ENCODE assay signal across 8 mouse cellular contexts in genomic region chr19:6339890-6340504, GRCm38 (mm10). TPM values are rescaled to one million over a fixed set of nuclear protein-coding genes. Genes with fewer than 3 reads are reported as not detected.
DNase-seq lines count a peak whose midpoint lies in the region; ATAC-seq and TF ChIP-seq lines count a peak whose summit lies in the region.

No protein-coding gene starts in this region.

- TF ChIP-seq EP300 in heart, postnatal 0 days (IDR thresholded peaks at IDR 0.05; ENCODE audit: low read depth) = no peak

- no peak overlapping the region; the same call in 1 of the 2 replicates for H3K4me3 ChIP-seq in G1E (ENCODE audit: low read depth, low read length)
- H3K4me3 ChIP-seq in heart, postnatal 0 days (ENCODE audit: low read depth, low read length) = no peak overlapping the region

- peak; percentile 73 to 74 for DNase-seq in B cell, adult 2 months
- peak; percentile 6 for DNase-seq in G1E (ENCODE audit: low spot score)
- peak; percentile 36 for DNase-seq in heart, postnatal 0 days (ENCODE audit: low spot score)
- DNase-seq in kidney, postnatal 25 days = peak; percentile 69 to 91
- peak; percentile 83 for DNase-seq in thymus, postnatal 0 days (ENCODE audit: low spot score)
- DNase-seq in cerebellum, postnatal 36 days = no peak
- no peak for DNase-seq in frontal cortex, postnatal 36 days (ENCODE audit: low spot score in 2 of 2)

- TF ChIP-seq CTCF in G1E (IDR thresholded peaks at IDR 0.05; ENCODE audit: low read depth, low read length) = no peak
- peak; percentile 14; the same call in 1 of the 2 replicates for TF ChIP-seq CTCF in heart, postnatal 0 days (IDR thresholded peaks at IDR 0.05; ENCODE audit: low read depth)

- ATAC-seq in G1E (ENCODE audit: extremely low read depth, insufficient number of reproducible peaks, low FRiP score, poor library complexity, severe bottlenecking) = no peak
- ATAC-seq in heart, postnatal 0 days (ENCODE audit: insufficient read depth, low read depth) = 0 out of 2 replicates have a peak, but pooled peaks have one; percentile 2
- peak; percentile 72 for ATAC-seq in megakaryocyte progenitor cell, adult 5-6 weeks (replicated peaks; ENCODE audit: poor library complexity)

- H3K27me3 ChIP-seq in G1E (ENCODE audit: insufficient read depth, low read length) = no peaks in the 10 kb centered on the region
- no peaks in the 10 kb centered on the region for H3K27me3 ChIP-seq in heart, postnatal 0 days (ENCODE audit: control insufficient read depth, insufficient read depth, low read length)

- peak overlapping the region; percentile 89 for H3K4me2 ChIP-seq in heart, postnatal 0 days (ENCODE audit: low read depth, low read length)

- peak overlapping the region; percentile 71 for H3K27ac ChIP-seq in heart, postnatal 0 days (ENCODE audit: low read depth)

- peaks cover 79% of the 10 kb centered on the region for H3K36me3 ChIP-seq in G1E (replicated peaks)
- peaks cover 44% of the 10 kb centered on the region for H3K36me3 ChIP-seq in heart, postnatal 0 days (replicated peaks; ENCODE audit: control insufficient read depth, insufficient read depth, low read length)

- no peak overlapping the region for H3K9ac ChIP-seq in heart, postnatal 0 days (replicated peaks; ENCODE audit: low read depth, low read length)

- 53% methylated on average over 15 of the region's 15 CpGs for WGBS in heart, postnatal 0 days

- peaks cover 66% of the 10 kb centered on the region for H3K4me1 ChIP-seq in G1E (ENCODE audit: insufficient read depth, low read depth, low read length)
- H3K4me1 ChIP-seq in heart, postnatal 0 days (ENCODE audit: control insufficient read depth, insufficient read depth) = peaks cover 19% of the 10 kb centered on the region

- H3K9me3 ChIP-seq in G1E (replicated peaks) = no peaks in the 10 kb centered on the region
- H3K9me3 ChIP-seq in heart, postnatal 0 days (replicated peaks; ENCODE audit: control insufficient read depth, low read length) = no peaks in the 10 kb centered on the region

RNA-seq across cellular contexts. Expression of gene Map4k2, which starts 0.9 kb away (rescaled TPM):
- total RNA-seq in G1E (2014; fragmentation: Nextera tagmentation) (13.3 and 13.4 TPM in 2 replicates), G1E (2017) (13.2 and 19.4 TPM in 2 replicates)
- 19.3 and 26.6 TPM in 2 replicates for polyA plus RNA-seq in G1E (2012)
- 48.4 and 59.1 TPM in 2 replicates for total RNA-seq in heart, postnatal 0 days (2014; rRNA removed; ENCODE audit: low replicate concordance)
- polyA plus RNA-seq in heart, postnatal 0 days (2015; fragmentation: Nextera tagmentation; extraction: Ambion mirVana) = 9.6 and 10.1 TPM in 2 replicates
- 15.8 and 16.3 TPM in 2 replicates for total RNA-seq in megakaryocyte progenitor cell, adult 5-6 weeks (2015)
- total RNA-seq in megakaryocyte progenitor cell, adult 5-6 weeks (2017) = 30.5 and 45.4 TPM in 2 replicates
- polyA plus RNA-seq in thymus, postnatal 0 days (2015; fragmentation: Nextera tagmentation; extraction: Ambion mirVana) = 49.6 and 57.3 TPM in 2 replicates

RNA-seq across cellular contexts. Expression of gene Men1, which starts 5.2 kb away (rescaled TPM):
- total RNA-seq in G1E (2014; fragmentation: Nextera tagmentation) = 51.0 and 53.9 TPM in 2 replicates
- total RNA-seq in G1E (2017) = 28.8 and 30.9 TPM in 2 replicates
- polyA plus RNA-seq in G1E (2012) = 146 and 213 TPM in 2 replicates
- 20.6 and 46.5 TPM in 2 replicates for total RNA-seq in heart, postnatal 0 days (2014; rRNA removed; ENCODE audit: low replicate concordance)
- polyA plus RNA-seq in heart, postnatal 0 days (2015; fragmentation: Nextera tagmentation; extraction: Ambion mirVana) = 20.1 and 20.3 TPM in 2 replicates
- 22.9 and 23.6 TPM in 2 replicates for total RNA-seq in megakaryocyte progenitor cell, adult 5-6 weeks (2015)
- total RNA-seq in megakaryocyte progenitor cell, adult 5-6 weeks (2017) = 27.2 and 27.9 TPM in 2 replicates
- polyA plus RNA-seq in thymus, postnatal 0 days (2015; fragmentation: Nextera tagmentation; extraction: Ambion mirVana) = 54.0 and 54.2 TPM in 2 replicates

RNA-seq across cellular contexts. Expression of gene Sf1, which starts 23.5 kb away (rescaled TPM):
- total RNA-seq in G1E (2014; fragmentation: Nextera tagmentation) (511 and 574 TPM in 2 replicates), G1E (2017) (96.0 and 104 TPM in 2 replicates)
- polyA plus RNA-seq in G1E (2012) = 1,720 and 2,369 TPM in 2 replicates
- 41.8 and 94.6 TPM in 2 replicates for total RNA-seq in heart, postnatal 0 days (2014; rRNA removed; ENCODE audit: low replicate concordance)
- 31.8 and 38.3 TPM in 2 replicates for polyA plus RNA-seq in heart, postnatal 0 days (2015; fragmentation: Nextera tagmentation; extraction: Ambion mirVana)
- 268 and 287 TPM in 2 replicates for total RNA-seq in megakaryocyte progenitor cell, adult 5-6 weeks (2015)
- 156 and 192 TPM in 2 replicates for total RNA-seq in megakaryocyte progenitor cell, adult 5-6 weeks (2017)
- polyA plus RNA-seq in thymus, postnatal 0 days (2015; fragmentation: Nextera tagmentation; extraction: Ambion mirVana) = 104 and 126 TPM in 2 replicates

RNA-seq across cellular contexts. Expression of gene Cdc42bpg, which starts 33.7 kb away (rescaled TPM):
- 5.0 and 7.6 TPM in 2 replicates for total RNA-seq in G1E (2014; fragmentation: Nextera tagmentation)
- 2.0 and 2.4 TPM in 2 replicates for total RNA-seq in G1E (2017)
- polyA plus RNA-seq in G1E (2012) = 14.1 and 15.4 TPM in 2 replicates
- total RNA-seq in heart, postnatal 0 days (2014; rRNA removed; ENCODE audit: low replicate concordance) = 4.8 and 9.5 TPM in 2 replicates
- 0.49 and 0.51 TPM in 2 replicates for polyA plus RNA-seq in heart, postnatal 0 days (2015; fragmentation: Nextera tagmentation; extraction: Ambion mirVana)
- 1.3 and 2.0 TPM in 2 replicates for total RNA-seq in megakaryocyte progenitor cell, adult 5-6 weeks (2015)
- total RNA-seq in megakaryocyte progenitor cell, adult 5-6 weeks (2017) = 3.2 and 3.5 TPM in 2 replicates
- polyA plus RNA-seq in thymus, postnatal 0 days (2015; fragmentation: Nextera tagmentation; extraction: Ambion mirVana) = 0.37 and 0.52 TPM in 2 replicates

RNA-seq across cellular contexts. Expression of gene Pygm, which starts 44.2 kb away (rescaled TPM):
- total RNA-seq in G1E (2014; fragmentation: Nextera tagmentation) (7.1 TPM in 1 of 2 replicates, not detected in the other), G1E (2017) (0.41 and 0.87 TPM in 2 replicates)
- 0.13 and 0.14 TPM in 2 replicates for polyA plus RNA-seq in G1E (2012)
- 451 and 487 TPM in 2 replicates for total RNA-seq in heart, postnatal 0 days (2014; rRNA removed; ENCODE audit: low replicate concordance)
- 390 and 400 TPM in 2 replicates for polyA plus RNA-seq in heart, postnatal 0 days (2015; fragmentation: Nextera tagmentation; extraction: Ambion mirVana)
- total RNA-seq in megakaryocyte progenitor cell, adult 5-6 weeks (2015) = 0.30 and 1.5 TPM in 2 replicates
- 0.47 TPM in 1 of 2 replicates, not detected in the other for total RNA-seq in megakaryocyte progenitor cell, adult 5-6 weeks (2017)
- polyA plus RNA-seq in thymus, postnatal 0 days (2015; fragmentation: Nextera tagmentation; extraction: Ambion mirVana) = 4.2 and 6.3 TPM in 2 replicates

Comparison
In these comparisons a context has a peak if more than half of its experiments do, and no peak if none do; other contexts are left out.
1. DNase-seq: peak in B cell, adult 2 months (2 of 2), G1E (single experiment), heart, postnatal 0 days (single experiment), kidney, postnatal 25 days (2 of 2) and thymus, postnatal 0 days (single experiment); none in cerebellum, postnatal 36 days (0 of 2) and frontal cortex, postnatal 36 days (0 of 2).